Mouse (Mus musculus): ENCODE measurements around the gene Cldnd2.

The Cldnd2 gene

DNA sequence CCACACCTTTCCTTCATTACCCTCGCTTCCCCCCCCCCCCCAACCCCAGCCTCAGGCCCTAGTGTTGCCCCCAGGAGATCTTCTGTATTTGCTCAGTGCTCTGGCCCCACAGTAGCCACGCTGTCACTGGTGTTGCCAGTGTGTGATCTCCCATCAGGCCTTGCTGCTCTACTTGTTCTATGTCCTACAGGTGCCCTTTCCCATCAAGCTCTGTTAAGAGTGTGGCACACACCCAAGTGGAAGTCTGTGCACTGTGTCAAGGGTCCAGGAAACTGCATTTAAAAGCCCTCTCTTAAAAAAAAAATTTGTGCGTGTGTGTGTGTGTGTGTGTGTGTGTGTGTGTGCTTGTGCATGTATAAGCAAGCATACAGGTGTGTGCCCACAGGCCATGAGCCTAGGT lies 7.7 kb downstream of the Cldnd2 start:
- no peak for DNase-seq

DNA sequence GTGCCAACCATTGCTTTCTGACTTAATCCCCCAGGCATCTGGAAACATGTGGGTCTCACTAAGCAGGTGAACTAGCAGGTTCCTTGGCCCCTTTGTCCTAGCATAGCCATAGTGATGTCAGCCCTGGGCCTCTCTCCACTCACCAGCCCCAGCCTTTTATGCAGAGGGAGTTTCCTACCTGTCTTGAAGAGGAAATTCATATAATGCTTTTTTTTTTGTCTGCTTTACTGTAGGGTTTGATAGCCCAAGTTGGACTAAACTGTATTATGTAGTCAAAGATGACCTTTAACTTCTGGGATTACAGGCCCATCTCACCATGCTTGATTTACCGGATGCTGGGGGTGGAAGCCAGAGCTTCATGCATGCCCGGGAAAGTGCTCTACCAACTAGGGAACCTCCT lies 9.2 kb downstream of the Cldnd2 start:
- no peak for DNase-seq

- no peak for DNase-seq
These were observed 11.1 kb downstream of the Cldnd2 start for GRCm38 (mm10) chr7:43451726-43452125.

GRCm38 (mm10) chr7:43452609-43453008 lies 12.0 kb downstream of the Cldnd2 start:
- DNase-seq = no peak

DNA sequence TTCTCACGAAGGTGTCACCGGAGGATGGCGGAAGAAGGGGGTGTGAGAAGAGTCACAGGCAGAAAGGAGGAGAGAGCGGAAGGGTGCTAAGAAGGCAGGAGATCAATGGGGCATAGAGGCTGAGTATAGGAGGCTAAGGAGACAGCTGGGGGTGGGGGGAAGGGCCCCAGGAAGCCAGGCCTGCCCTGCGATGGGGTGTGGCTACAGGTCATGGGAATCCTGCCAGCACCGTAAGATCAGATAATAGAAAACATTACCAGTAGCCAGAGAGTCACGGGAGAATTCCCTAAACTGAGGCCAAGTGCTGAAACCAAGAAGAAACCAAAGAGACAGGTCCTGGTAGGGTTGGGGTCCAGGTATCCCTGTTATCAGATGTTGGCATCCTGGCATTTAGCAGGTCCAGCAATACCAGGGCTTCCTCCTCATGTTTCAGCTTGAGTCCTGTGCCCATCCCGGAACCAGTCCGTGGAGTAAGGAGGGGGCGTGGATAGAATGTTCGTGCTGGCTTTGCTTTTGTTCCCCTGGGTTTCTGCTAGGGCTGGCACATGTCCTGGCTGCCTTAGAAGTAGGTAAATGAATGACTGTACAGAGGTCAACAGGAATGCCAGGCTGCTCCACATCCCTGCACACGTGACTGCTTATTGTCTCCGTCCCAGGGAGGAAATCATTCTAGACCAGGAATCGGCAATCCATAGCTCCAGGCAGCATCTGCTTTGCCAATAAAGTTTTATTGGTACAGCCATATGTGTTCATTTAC lies 13.2 kb downstream of the Cldnd2 start:
- no peak for DNase-seq

- no peak for DNase-seq
These were observed 13.8 kb downstream of the Cldnd2 start for GRCm38 (mm10) chr7:43454371-43454770.

GRCm38 (mm10) chr7:43462851-43463250 lies 22.3 kb downstream of the Cldnd2 start, which contains the start of gene Vsig10l:
Vsig10l (plus strand) TSS chr7:43463151.
- no peak for DNase-seq

DNA sequence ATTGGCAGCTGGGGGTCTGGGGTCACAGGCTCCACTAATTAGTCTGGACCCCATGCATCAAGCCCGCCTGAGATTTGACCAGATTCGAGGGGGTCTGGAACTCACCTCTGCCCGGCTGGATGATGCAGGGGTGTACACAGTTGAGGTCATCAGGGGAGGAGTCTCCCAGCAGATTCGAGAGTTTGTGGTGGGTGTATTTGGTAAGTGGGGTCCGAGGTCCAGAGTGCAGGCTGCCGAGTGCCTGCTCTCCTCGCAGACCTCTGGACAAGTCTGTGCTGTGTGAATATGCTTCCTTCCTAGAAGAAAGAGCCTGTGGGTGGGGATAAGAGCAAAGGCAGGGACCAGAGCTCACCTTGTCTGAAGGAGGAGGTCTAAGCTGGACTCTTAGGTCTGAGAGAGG lies 23.4 kb downstream of the Cldnd2 start:
- DNase-seq = no peak

DNA sequence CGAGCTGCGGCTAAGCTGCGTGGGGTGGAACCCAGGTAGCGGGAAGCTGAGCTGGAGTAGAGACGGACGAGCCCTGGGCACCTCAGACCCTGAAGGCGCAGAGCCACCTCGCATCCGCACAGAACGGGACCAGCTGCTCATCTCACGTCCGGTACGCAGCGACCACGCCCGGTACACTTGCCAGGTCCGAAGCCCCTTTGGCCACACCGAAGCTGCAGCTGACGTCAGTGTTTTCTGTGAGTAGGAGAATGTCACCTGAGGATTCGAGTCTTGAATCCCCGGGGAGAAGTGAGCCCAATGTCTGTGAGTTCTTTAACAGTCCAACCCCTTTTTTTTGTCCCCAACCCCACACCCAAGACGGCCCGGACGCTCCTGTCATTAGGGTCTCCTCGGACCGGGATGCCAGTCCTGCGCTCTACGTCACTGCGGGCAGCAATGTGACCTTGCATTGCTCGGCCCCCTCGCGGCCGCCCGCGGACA lies 24.3 kb downstream of the Cldnd2 start:
- DNase-seq = no peak

GRCm38 (mm10) chr7:43465344-43466098 lies 24.9 kb downstream of the Cldnd2 start:
- DNase-seq = peak; percentile 78

DNA sequence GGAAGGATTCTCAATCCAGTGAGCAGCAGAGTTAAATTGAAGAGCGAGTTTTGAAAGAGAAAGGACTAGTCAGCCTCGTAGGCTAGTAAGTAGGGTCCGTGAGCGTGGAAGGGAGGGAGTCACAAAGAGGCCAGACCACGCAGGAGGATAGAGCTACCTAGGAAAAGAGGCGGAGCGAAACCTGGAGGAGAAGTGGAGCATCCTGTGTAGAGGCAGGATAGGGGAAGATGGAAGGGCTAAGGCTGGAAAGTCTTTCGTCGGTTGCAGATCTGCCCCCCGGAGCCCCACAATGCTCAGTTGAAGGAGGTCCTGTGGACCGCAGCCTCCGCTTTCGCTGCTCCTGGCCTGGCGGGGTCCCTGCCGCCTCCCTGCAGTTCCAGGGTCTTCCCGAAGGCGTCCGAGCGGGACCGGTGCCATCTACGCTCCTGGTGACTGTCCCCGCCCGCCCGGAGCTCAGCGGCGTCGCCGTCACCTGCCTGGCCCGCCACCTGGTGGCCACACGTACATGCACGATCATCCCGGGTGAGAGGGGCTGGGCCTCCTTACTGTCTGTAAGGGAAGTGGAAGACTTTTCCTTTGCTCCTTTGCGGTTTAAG lies 25.6 kb downstream of the Cldnd2 start:
- peak; percentile 78 for DNase-seq

DNA sequence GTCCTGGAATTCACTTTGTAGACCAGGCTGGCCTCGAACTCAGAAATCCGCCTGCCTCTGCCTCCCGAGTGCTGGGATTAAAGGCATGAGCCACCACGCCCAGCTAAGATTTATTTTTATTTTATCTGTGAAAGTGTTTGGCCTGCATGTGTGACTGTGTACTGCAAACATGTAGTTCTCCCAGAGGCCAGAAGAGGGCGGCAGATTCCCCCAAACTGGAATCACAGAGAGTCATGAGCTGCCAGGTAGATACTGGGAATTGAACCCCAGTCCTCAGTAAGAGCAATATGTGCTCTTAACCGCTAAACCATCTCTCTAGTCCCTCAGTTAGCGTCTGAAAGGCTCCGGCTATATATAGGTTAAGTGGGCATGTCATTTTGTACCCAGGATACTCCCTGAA lies 29.8 kb downstream of the Cldnd2 start:
- DNase-seq = no peak

DNA sequence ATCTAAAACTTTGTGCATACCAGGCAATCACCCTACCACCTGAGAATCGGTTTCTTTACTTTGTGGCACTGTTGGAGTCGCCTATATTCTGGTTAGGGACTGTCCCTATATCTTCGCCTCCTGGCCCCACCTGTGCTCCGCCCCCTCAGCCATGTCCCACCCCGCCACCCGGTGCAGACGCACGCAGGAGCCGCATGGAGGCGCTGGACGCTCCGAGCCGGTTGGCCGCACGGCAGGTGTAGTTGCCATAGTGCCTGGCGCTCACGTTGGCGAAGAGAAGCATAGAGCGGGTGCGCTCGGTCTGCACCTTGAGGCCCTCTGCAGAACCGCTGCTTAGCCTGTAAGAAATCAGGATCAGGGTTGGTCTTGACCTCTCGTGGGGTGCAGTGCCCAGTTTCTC lies 35.1 kb downstream of the Cldnd2 start:
- no peak for DNase-seq

DNA sequence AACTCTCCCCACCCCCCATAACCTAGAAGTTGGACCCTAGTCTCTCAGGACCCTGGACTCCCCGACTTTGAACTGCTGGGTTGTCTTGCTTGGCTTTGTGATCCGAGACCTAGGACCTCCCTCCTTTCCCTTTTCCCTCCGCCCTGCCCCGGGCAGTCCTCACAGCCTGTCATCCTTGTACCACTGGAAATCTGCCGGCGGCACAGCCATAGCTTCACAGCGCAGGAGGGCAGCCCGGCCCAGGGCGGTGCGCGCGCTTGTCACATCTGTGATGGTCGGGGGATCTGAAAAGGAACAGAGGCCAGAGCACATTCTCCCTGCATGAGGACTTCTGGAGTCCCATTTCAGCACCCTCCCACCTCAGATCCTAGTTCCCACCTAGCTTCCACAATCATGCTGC lies 35.8 kb downstream of the Cldnd2 start:
- DNase-seq = no peak

- no peak for DNase-seq
These were observed 40.6 kb downstream of the Cldnd2 start for GRCm38 (mm10) chr7:43481191-43481590.

GRCm38 (mm10) chr7:43482090-43482716 lies 41.6 kb downstream of the Cldnd2 start:
- peak; percentile 43 for DNase-seq

DNA sequence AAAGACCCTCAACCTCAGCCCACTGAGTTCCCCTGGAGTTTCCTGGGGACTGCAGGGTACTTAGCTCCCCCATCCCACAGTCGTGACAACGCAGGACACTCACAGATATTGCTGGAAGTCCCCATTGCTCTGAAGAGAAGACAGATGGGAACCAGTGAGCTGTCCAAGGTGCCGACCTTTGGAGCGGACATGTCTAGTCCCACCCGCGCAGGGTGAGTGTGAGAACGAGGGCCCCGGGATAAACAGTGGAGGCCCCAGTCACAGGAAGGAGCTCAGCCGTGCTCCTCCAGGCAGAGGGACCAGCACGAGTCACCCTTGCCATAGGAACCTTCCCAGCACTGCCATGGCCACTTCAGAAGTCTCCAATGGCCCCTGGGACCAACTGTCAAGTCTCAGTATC lies 42.7 kb downstream of the Cldnd2 start:
- DNase-seq = peak; percentile 1

DNA sequence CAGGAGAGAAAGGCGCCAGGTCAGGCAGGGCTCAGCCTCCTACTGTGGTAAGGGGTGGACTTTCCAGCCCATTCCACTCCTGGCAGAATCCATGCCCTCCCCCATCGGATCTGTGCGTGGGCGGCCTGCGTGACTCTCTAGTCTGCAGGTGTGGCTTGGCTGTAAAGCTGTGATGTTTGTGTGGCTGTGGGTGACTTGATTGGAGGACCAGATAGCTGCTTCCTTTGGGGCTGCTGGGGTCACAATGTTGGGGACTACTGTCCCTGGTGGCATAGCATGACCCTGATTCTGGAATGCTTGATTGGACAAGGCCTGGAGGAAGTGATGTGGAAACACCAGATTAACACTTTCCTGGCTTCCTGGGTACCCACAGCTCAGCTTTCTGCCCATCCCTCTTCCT lies 48.1 kb downstream of the Cldnd2 start:
- DNase-seq = peak; percentile 66

- DNase-seq = no peak
These were observed 49.1 kb downstream of the Cldnd2 start, which contains the start of gene Iglon5 for GRCm38 (mm10) chr7:43489631-43490125. Iglon5 (minus strand) TSS chr7:43490075.

- peak; percentile 91 for DNase-seq
These were observed 49.6 kb downstream of the Cldnd2 start for GRCm38 (mm10) chr7:43490182-43490584.

DNA sequence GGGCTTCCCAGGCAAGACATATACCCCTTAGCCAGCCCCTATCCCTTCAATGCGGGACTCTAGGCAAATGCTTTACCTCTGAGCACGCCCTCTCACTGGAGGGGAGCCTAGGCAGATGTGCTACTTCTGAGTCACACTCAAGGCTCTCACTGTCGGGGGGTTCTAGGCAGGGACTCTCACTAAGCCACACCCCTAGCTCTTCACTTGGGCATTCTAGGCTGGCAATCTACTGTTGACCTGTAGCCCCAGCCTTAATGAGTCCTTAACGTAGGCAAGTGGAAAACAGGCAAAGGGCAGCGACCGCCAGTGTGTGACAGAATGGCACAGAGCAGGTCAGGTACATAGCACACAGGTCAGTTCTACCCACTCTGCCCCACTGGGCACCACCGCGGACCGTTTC lies 50.3 kb downstream of the Cldnd2 start:
- peak; percentile 50 for DNase-seq

All from cerebellum, adult 9-10 months (tissue).